Mouse (Mus musculus) bone marrow, adult 2 months (tissue): ENCODE measurements around the gene Tbca.

Source experiments
- CTCF ChIP-seq: fragments of 200-500 bp; IDR thresholded peaks from 2 replicates; pipeline ENCODE4 v1.5.1; 2011; ENCODE audit warnings: low read length, control low read depth; ENCODE audit not compliant: control insufficient read depth, insufficient read depth
- POLR2A ChIP-seq: fragments of 200-500 bp; IDR thresholded peaks from 2 replicates; pipeline ENCODE4 v1.6.1; 2011; ENCODE audit warnings: low read depth, mild to moderate bottlenecking, control low read depth, low read length, borderline replicate concordance; ENCODE audit not compliant: control insufficient read depth

DNA sequence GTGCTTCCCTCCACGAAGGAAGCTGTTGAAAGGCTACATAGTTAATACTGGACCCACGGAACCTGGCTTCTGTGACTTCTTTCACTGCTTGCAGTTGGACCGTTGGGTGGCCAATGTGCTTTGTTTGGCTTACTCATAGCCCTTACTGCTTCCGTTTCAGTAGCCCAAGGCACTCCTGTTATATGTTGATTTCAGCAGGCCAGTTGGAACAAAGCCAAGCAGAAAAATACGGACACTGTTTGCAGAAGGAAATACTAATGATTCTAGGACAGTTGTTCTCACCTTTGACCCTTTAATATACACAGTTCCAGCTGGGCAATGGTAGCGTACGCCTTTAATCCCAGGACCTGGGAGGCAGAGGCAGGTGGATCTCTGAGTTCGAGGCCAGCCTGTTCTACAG lies 70.5 kb downstream of the Tbca start:
- no peak for TF ChIP-seq CTCF
- TF ChIP-seq POLR2A, result no peak
